ENCODE assay signal across 20 mouse cellular contexts in genomic region chr14:99309606-99310005, GRCm38 (mm10). TPM values are rescaled to one million over a fixed set of nuclear protein-coding genes. Genes with fewer than 3 reads are reported as not detected.
DNase-seq lines count a peak whose midpoint lies in the region; ATAC-seq and TF ChIP-seq lines count a peak whose summit lies in the region.
"Had no signal": no experiment of that assay in that cellular context is flagged by ENCODE, and none has a peak within 500 bp of the region (broad histone marks: within the 10 kb centered on the region; RNA-seq: fewer than 3 reads in every experiment).

No protein-coding gene starts in this region.

- H3K4me2 ChIP-seq in limb, embryonic 15.5 days = 0 out of 2 replicates have a peak overlapping the region, but pooled peaks have one; percentile 5
- no peak overlapping the region for H3K4me2 ChIP-seq in liver, embryonic 12.5 days
- H3K4me2 ChIP-seq: forebrain, embryonic 13.5 days; heart, embryonic 13.5 days; hindbrain, embryonic 15.5 days had no signal

- peak overlapping the region in 1 of 2 experiments; percentile 22; a peak in 2 of 4 replicates for H3K4me3 ChIP-seq in ES-E14 (ENCODE audit: insufficient read depth in 1 of 2, low read depth in 1 of 2, low read length in 2 of 2, poor library complexity in 1 of 2, severe bottlenecking in 1 of 2)
- H3K4me3 ChIP-seq in limb, embryonic 15.5 days = no peak overlapping the region
- H3K4me3 ChIP-seq in liver, embryonic 12.5 days = no peak overlapping the region
- H3K4me3 ChIP-seq: forebrain, embryonic 13.5 days; gastrocnemius, adult 2 months; heart, embryonic 13.5 days; hindbrain, embryonic 15.5 days had no signal

- peak; percentile 6 for DNase-seq in lung, postnatal 14 days
- no peak for DNase-seq in lung, postnatal 4 days
- DNase-seq in ES-E14 (ENCODE audit: low read depth, low spot score) = no peak
- DNase-seq in gastrocnemius, postnatal 4 days (ENCODE audit: low spot score in 2 of 2) = no peak
- no peak for DNase-seq in kidney, adult 11 months
- DNase-seq: adrenal gland, postnatal 14 days; cerebellum, adult 11-12 months; cerebellum, adult 9-10 months; cerebellum, postnatal 25 days; forebrain, postnatal 0 days; gastrocnemius, adult 2 months; gastrocnemius, postnatal 25 days; heart, postnatal 36 days had no signal

- H3K4me1 ChIP-seq in ES-E14 (ENCODE audit: control insufficient read depth in 2 of 2, insufficient read depth in 2 of 2, low read length in 2 of 2, poor library complexity in 1 of 2) = peaks cover 9 to 17% of the 10 kb centered on the region in 2 experiments
- peaks cover 6% of the 10 kb centered on the region; the same call in 1 of the 2 replicates for H3K4me1 ChIP-seq in limb, embryonic 15.5 days
- H3K4me1 ChIP-seq in liver, embryonic 12.5 days = peaks cover 6% of the 10 kb centered on the region; the same call in 1 of the 2 replicates
- H3K4me1 ChIP-seq: forebrain, embryonic 13.5 days; hindbrain, embryonic 15.5 days had no signal

- peaks cover 42% of the 10 kb centered on the region for H3K36me3 ChIP-seq in ES-E14 (ENCODE audit: control insufficient read depth, insufficient read depth, low read length, poor library complexity, severe bottlenecking)
- peaks cover 7% of the 10 kb centered on the region for H3K36me3 ChIP-seq in limb, embryonic 15.5 days
- no peaks in the 10 kb centered on the region for H3K36me3 ChIP-seq in liver, embryonic 12.5 days
- H3K36me3 ChIP-seq: hindbrain, embryonic 15.5 days had no signal

- no peaks in the 10 kb centered on the region for H3K27me3 ChIP-seq in limb, embryonic 15.5 days
- H3K27me3 ChIP-seq in liver, embryonic 12.5 days (replicated peaks) = no peaks in the 10 kb centered on the region
- H3K27me3 ChIP-seq: forebrain, embryonic 13.5 days; heart, embryonic 13.5 days; hindbrain, embryonic 15.5 days; Patski had no signal

- 69% methylated on average over 9 of the region's 9 CpGs for WGBS in limb, embryonic 15.5 days
- 81% methylated on average over 9 of the region's 9 CpGs for WGBS in liver, embryonic 12.5 days (ENCODE audit: insufficient replicate concordance)

- ATAC-seq in limb, embryonic 15.5 days (ENCODE audit: insufficient number of reproducible peaks, low FRiP score, low TSS enrichment, low read depth) = no peak
- ATAC-seq in liver, embryonic 12.5 days = no peak
- ATAC-seq: activated CD4-positive, CD25-positive, alpha-beta regulatory T cell, adult 4 months; forebrain, embryonic 13.5 days; forebrain, postnatal 0 days; Patski had no signal

- no peaks in the 10 kb centered on the region for H3K9me3 ChIP-seq in ES-E14 (ENCODE audit: control insufficient read depth, insufficient read depth, low read depth, low read length)
- H3K9me3 ChIP-seq in limb, embryonic 15.5 days = no peaks in the 10 kb centered on the region
- H3K9me3 ChIP-seq in liver, embryonic 12.5 days (replicated peaks) = no peaks in the 10 kb centered on the region
- H3K9me3 ChIP-seq: forebrain, embryonic 13.5 days; heart, embryonic 13.5 days; hindbrain, embryonic 15.5 days had no signal

- H3K9ac ChIP-seq in ES-E14 (ENCODE audit: insufficient read depth, low read depth, low read length, poor library complexity, severe bottlenecking) = peak overlapping the region; percentile 43; the same call in 1 of the 2 replicates
- no peak overlapping the region for H3K9ac ChIP-seq in limb, embryonic 15.5 days
- H3K9ac ChIP-seq in liver, embryonic 12.5 days = no peak overlapping the region
- H3K9ac ChIP-seq: forebrain, embryonic 13.5 days; forebrain, postnatal 0 days; heart, embryonic 13.5 days; hindbrain, embryonic 15.5 days had no signal

- in situ Hi-C loops in ES-E14 (cut with MboI; ENCODE audit: low sequenced_read_pairs in 2 of 2, unreplicated experiment in 2 of 2) = no loop called here

- 0 out of 2 replicates have a peak overlapping the region, but pooled peaks have one; percentile 49 for H3K27ac ChIP-seq in ES-E14 (ENCODE audit: insufficient read depth, low read depth, low read length, poor library complexity, severe bottlenecking)
- H3K27ac ChIP-seq in limb, embryonic 15.5 days = peak overlapping the region; percentile 78
- no peak overlapping the region for H3K27ac ChIP-seq in liver, embryonic 12.5 days
- H3K27ac ChIP-seq: forebrain, embryonic 13.5 days; gastrocnemius, adult 2 months; heart, embryonic 13.5 days; hindbrain, embryonic 15.5 days had no signal

TF ChIP-seq in ES-E14, 5 proteins besides CTCF, POLR2A, EP300 and RAD21:
- no peak for TF ChIP-seq ZC3H11A (IDR thresholded peaks at IDR 0.05; ENCODE audit: borderline replicate concordance, low read depth, low read length)
- no peak for TF ChIP-seq MAFK (IDR thresholded peaks at IDR 0.05; ENCODE audit: insufficient read depth, low read depth, low read length)
- TF ChIP-seq HCFC1 (IDR thresholded peaks at IDR 0.05; ENCODE audit: borderline replicate concordance, insufficient read depth, low read length) = no peak
- no peak for TF ChIP-seq ZNF384 (IDR thresholded peaks at IDR 0.05; ENCODE audit: low read depth, low read length)
- no peak for TF ChIP-seq CHD2 (IDR thresholded peaks at IDR 0.05; ENCODE audit: low read depth, low read length)

RNA-seq across cellular contexts. Expression of gene Klf5, which starts 11.1 kb away (rescaled TPM):
- 23.2 and 34.7 TPM in 2 replicates for total RNA-seq in ES-E14 (2012; rRNA removed)
- polyA plus RNA-seq in limb, embryonic 15.5 days (2015; fragmentation: Nextera tagmentation; extraction: Ambion mirVana) = 59.1 and 60.8 TPM in 2 replicates
- total RNA-seq in gastrocnemius, postnatal 4 days (2021) = 10 to 100 TPM; 20.0 to 23.8 TPM
- polyA plus RNA-seq in liver, embryonic 12.5 days (2016; fragmentation: Nextera tagmentation; extraction: Ambion mirVana) = 1.1 and 1.2 TPM in 2 replicates
- polyA plus RNA-seq: activated CD4-positive, CD25-positive, alpha-beta regulatory T cell, adult 4 months had no signal
